Mouse (Mus musculus) kidney, adult 10 weeks (tissue): ENCODE data around the gene Clec1a. TPM values are rescaled to one million over a fixed set of nuclear protein-coding genes. Genes with fewer than 3 reads are reported as not detected.

ENCODE experiments used
- polyA plus RNA-seq: library from polyadenylated mRNA; stranded (reverse); fragments of 350-450 nt; fragmentation: Illumina TruSeq; extraction: RNeasy Lipid Tissue Mini Kit (QIAGEN cat#74804); gene quantifications from one replicate; pipeline ENCODE4 v1.2.3, GENCODE M21; 2014; ENCODE audit warnings: low read depth, low replicate concordance

The Clec1a gene
- 9.7 TPM for polyA plus RNA-seq

DNA sequence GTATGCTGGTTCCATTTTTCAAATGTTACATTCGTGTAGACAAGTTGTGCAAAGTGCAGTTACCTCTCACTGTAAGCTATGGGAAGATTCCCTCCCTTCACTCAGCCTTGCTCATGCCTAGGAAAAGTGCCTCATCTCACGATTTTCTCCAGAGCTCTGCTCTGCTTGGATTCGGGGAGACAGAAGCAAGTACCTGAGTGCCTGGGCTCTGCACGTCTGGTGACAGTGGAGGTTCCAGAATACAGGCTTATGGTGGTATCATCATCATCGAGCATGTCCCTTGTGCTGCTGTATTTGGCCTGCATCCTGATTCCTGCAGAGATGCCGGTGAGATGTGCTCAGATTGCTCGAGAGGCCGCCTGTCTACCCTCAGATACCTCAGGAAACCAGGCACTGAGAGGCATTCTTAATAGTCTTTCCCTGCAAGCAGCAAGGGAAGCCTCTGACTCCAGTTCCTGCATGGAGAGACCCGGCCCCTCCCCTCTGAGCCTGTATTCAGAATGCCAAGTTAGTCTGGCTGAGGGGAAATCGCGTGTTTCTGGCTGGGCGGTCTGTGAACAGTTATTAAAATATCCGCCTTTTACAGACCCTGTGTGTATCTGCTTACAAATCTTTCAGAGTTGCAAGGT is at the start of gene Clec1a:
TSS of gene Clec1a (minus strand) at position 590 of the 629 bp plus-strand sequence.

DNA sequence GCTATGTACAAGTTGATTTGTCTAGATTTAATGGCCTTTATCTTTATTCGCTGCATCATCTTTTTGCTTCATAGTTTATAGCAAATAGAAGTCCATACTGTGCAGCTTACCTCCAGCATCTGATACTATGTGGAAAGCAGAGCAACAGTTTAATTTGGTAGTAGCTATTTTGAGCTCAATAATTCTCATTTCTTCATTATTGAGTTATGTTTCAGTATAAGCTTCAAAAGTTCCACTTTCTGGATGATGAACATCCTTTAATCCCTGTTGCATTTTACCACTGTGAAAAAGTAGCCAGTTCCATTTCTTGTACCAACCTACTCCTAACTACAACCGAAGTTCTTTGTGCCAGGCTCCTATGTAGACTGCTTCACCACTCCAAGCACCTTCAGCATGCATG is 43.2 kb downstream of the Clec1a start, which contains the start of gene Clec9a:
TSS of gene Clec9a (plus strand) at position 301 of the 400 bp plus-strand sequence.

DNA sequence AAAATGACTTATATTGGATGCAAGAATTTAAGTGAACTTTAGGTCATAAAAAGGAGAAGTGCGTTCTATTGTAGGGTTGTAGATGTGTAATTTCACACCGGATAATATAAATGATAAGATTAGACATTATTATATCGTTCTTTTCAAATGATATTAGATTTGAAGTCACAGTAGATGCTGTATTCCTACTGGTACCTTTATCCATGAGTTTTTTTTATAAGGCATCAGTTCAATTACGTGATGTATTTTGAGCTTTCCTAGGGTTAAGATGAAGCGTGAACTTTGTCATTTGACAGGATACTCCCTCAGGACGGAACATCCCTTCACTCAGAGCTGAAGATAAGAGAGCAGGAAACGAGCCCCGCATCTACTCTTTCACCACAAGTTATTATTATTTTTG is 54.8 kb downstream of the Clec1a start, which contains the start of gene Clec1b:
TSS of gene Clec1b (plus strand) at position 301 of the 400 bp plus-strand sequence.

DNA sequence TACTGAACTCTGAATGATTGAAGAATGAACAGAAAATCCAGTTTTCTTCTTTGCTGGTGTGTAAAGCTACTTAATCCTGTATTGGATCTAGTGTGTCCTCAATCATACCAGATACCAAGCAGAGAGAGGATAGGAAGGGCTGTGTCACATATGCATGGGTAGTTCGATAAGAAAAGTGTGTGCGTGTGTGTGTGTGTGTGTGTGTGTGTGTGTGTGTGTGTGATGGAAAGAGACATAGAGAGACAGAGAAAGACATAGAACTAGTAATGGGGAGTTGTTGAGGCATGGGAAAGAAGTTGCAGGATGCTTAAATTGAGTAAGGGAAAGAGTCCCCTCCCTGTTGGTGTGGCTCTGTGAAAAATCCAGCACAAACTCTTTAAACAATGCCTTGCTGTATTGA is 66.0 kb downstream of the Clec1a start, which contains the start of gene Clec12b:
TSS of gene Clec12b (minus strand) at position 101 of the 400 bp plus-strand sequence.

Other genes with a start within 250 kb of the Clec1a start
- gene Cd69, start 176.6 kb downstream of the Clec1a start, polyA plus RNA-seq = 0.97 TPM
- not detected for gene 4922502D21Rik, start 120.2 kb downstream of the Clec1a start, polyA plus RNA-seq
- 2.3 TPM for gene Clec12a, start 109.3 kb downstream of the Clec1a start, polyA plus RNA-seq
- 1.1 TPM for gene Clec12b, start 66.1 kb downstream of the Clec1a start, polyA plus RNA-seq
- gene Clec1b, start 54.7 kb downstream of the Clec1a start, polyA plus RNA-seq = 2.3 TPM
- 0.77 TPM for gene Clec9a, start 43.1 kb downstream of the Clec1a start, polyA plus RNA-seq
- gene Olr1, start 55.2 kb upstream of the Clec1a start, polyA plus RNA-seq = 0.12 TPM
- 745 TPM for gene Tmem52b, start 60.6 kb upstream of the Clec1a start, polyA plus RNA-seq
- 242 TPM for gene Gabarapl1, start 81.2 kb upstream of the Clec1a start, polyA plus RNA-seq
- 0.40 TPM for gene Klre1, start 125.9 kb upstream of the Clec1a start, polyA plus RNA-seq
- gene Klrd1, start 139.8 kb upstream of the Clec1a start, polyA plus RNA-seq = 2.7 TPM
- gene Klrk1, start 171.9 kb upstream of the Clec1a start, polyA plus RNA-seq = 1.2 TPM
- not detected for gene Klrc3, start 191.3 kb upstream of the Clec1a start, polyA plus RNA-seq
- gene Klrc2, start 208.7 kb upstream of the Clec1a start, polyA plus RNA-seq = 0.40 TPM
- 0.44 TPM for gene Klrc1, start 227.0 kb upstream of the Clec1a start, polyA plus RNA-seq